Mouse (Mus musculus): Measurements from ENCODE around the gene Zfhx3. TPM values are rescaled to one million over a fixed set of nuclear protein-coding genes. Genes with fewer than 3 reads are reported as not detected.
A peak's percentile ranks its signal among the peaks of the same experiment; 100 is the strongest.

Gene Zfhx3
- polyA plus RNA-seq, 1 experiment from 2014 or later: 65.9 TPM

GRCm38 (mm10) chr8:108315046-108315445 lies 372.6 kb downstream of the Zfhx3 start:
- Histone ChIP-seq H3K27ac (peak overlapping the region; percentile 63), H3K9ac (replicated peaks) (no peak overlapping the region), H3K4me2 (replicated peaks) (no peak overlapping the region), H3K27me3 (no peaks in the 10 kb centered on the region), H3K4me1 (replicated peaks) (peaks cover 11% of the 10 kb centered on the region), H3K4me3 (replicated peaks) (no peak overlapping the region), H3K36me3 (no peaks in the 10 kb centered on the region), H3K9me3 (no peaks in the 10 kb centered on the region)
- WGBS: 22% methylated on average over 8 of the region's 8 CpGs
- ATAC-seq: no peak

DNA sequence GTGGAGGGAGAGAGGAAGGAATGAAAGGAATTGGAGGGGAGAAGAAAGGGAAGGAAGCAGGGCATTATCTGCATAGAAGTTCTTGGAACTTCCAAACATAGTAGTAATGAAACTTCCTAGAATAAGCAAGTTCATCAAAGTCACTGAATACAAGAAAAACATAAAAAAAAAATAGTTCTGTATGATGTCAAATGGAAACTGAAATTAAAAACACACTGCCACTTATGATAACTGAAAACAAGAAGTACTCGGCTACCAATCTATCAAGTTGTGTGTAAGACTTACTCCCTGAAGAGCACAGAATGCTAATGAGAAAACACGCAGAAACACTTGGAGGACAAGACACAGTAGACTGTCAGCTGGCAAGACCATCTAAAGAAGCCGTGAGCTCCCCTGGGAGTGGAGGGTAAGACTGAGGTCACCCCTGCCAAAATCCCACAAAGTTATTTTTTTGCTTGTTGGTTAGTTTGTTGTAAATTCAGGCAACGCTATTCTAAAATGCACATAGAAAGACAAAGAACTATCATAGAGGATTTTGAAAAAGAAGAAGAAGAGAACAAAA lies 375.2 kb downstream of the Zfhx3 start:
- H3K9ac ChIP-seq (replicated peaks): no peak overlapping the region
- H3K27ac ChIP-seq: no peak overlapping the region
- 82% methylated on average over 4 of the region's 4 CpGs for WGBS
- no peaks in the 10 kb centered on the region for H3K9me3 ChIP-seq
- no peak overlapping the region for H3K4me2 ChIP-seq (replicated peaks)
- ATAC-seq: no peak
- peaks cover 11% of the 10 kb centered on the region for H3K4me1 ChIP-seq (replicated peaks)
- H3K36me3 ChIP-seq: no peaks in the 10 kb centered on the region
- no peaks in the 10 kb centered on the region for H3K27me3 ChIP-seq
- H3K4me3 ChIP-seq (replicated peaks): no peak overlapping the region

- WGBS: 84% methylated on average over 2 of the region's 2 CpGs
Measured at GRCm38 (mm10) chr8:108327711-108328110, 385.3 kb downstream of the Zfhx3 start.

DNA sequence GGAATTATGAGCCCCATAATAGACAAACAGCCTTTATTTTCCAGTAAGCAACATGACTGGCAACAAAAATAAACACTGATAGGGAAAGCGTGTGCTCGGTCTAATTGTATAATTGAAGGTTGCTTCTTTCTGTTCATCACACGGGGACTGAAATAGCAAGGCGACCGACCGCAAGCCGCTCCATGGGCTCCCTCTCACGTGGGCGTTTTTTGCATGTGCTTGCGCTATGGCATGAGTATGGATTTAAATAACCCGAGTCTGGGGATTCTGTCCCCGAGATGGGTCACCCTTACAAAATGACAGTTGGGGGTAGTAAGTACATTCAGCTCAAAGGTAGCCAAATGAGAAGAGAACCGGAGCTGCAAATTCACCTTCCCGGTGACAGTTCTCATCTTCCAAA lies 405.9 kb downstream of the Zfhx3 start:
- H3K36me3 ChIP-seq: no peaks in the 10 kb centered on the region
- no peak overlapping the region for H3K27ac ChIP-seq
- no peaks in the 10 kb centered on the region for H3K9me3 ChIP-seq
- H3K27me3 ChIP-seq: no peaks in the 10 kb centered on the region
- no peak overlapping the region for H3K4me3 ChIP-seq (replicated peaks)
- no peak overlapping the region for H3K9ac ChIP-seq (replicated peaks)
- 91% methylated on average over 14 of the region's 14 CpGs for WGBS
- no peak overlapping the region for H3K4me2 ChIP-seq (replicated peaks)
- no peak for ATAC-seq
- no peaks in the 10 kb centered on the region for H3K4me1 ChIP-seq (replicated peaks)

More at GRCm38 (mm10) chr8:108327711-108328110, 385.3 kb downstream of the Zfhx3 start:
- Histone ChIP-seq H3K9ac (replicated peaks) (no peak overlapping the region), H3K4me2 (replicated peaks) (no peak overlapping the region), H3K27me3 (0 out of 2 replicates have a peak, but pooled peaks cover 2% of the 10 kb centered on the region), H3K27ac (no peak overlapping the region), H3K4me1 (replicated peaks) (no peaks in the 10 kb centered on the region), H3K36me3 (no peaks in the 10 kb centered on the region), H3K4me3 (replicated peaks) (no peak overlapping the region), H3K9me3 (no peaks in the 10 kb centered on the region)
- ATAC-seq: no peak

- no peak overlapping the region for H3K9ac ChIP-seq (replicated peaks)
- ATAC-seq: no peak
- no peaks in the 10 kb centered on the region for H3K36me3 ChIP-seq
- no peaks in the 10 kb centered on the region for H3K4me1 ChIP-seq (replicated peaks)
- WGBS: 68% methylated on average over 4 of the region's 4 CpGs
- no peaks in the 10 kb centered on the region for H3K27me3 ChIP-seq
- no peak overlapping the region for H3K27ac ChIP-seq
- no peaks in the 10 kb centered on the region for H3K9me3 ChIP-seq
- no peak overlapping the region for H3K4me3 ChIP-seq (replicated peaks)
- no peak overlapping the region for H3K4me2 ChIP-seq (replicated peaks)
Measured at GRCm38 (mm10) chr8:108348776-108349175, 406.3 kb downstream of the Zfhx3 start.

DNA sequence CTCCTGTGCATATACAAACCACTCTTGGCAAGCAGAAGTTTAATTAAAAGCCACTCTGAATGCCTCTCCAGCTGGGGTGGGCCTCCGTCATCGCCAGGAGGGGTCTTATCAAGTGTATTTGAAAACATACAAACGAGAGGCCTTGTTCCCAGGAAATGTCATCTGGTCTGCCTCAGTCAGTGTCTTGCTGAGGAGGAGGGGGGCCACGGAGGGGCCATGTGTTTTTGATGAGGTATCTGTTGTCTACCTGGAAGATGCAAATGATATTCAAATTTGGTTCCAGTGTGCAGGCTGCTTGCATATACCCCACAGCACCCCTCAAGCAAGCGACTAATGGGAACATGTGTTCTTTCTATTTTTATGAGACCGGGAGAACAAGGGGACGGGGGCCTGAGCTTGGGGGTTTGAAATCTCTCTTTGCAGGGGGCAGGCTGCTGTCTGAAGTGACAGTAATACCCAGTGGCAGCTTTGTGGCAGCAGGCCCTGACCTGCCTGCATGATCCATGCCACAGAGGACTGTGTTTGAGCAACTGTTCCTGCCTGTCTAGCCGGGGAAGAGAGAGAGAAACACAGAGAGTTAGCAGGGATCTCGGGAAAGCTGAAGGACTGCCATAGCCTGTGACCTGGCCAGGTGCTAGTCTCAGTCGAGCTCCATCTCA lies 412.8 kb downstream of the Zfhx3 start:
- 34% methylated on average over 10 of the region's 10 CpGs for WGBS
- Histone ChIP-seq H3K4me2 (replicated peaks) (no peak overlapping the region), H3K27ac (peak overlapping the region; percentile 58), H3K36me3 (no peaks in the 10 kb centered on the region), H3K9me3 (no peaks in the 10 kb centered on the region), H3K27me3 (no peaks in the 10 kb centered on the region), H3K4me1 (replicated peaks) (peaks cover 12% of the 10 kb centered on the region), H3K9ac (replicated peaks) (peak overlapping the region; percentile 28; the same call in 1 of the 2 replicates), H3K4me3 (replicated peaks) (no peak overlapping the region)
- ATAC-seq: peak; percentile 80

DNA sequence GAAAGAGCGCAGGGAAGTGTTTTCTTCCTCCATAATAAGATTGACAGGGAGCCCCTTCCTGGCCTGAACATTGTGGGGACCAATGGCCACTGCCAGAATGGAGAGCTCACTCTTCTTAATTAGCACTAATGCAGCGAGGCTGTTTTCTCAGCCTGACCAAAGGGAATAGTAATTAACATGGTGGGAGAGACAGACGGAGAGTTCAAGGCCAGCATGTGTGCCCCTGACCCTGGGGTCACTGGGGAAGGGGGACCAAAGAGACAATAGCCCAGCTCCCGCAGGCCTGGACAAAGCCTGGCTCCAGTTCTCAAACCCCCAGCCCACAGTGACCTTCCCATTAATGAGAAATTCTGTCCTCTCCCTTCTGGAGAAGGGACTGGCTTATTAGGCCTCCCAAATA lies 419.0 kb downstream of the Zfhx3 start:
- H3K4me3 ChIP-seq (replicated peaks): no peak overlapping the region
- no peaks in the 10 kb centered on the region for H3K27me3 ChIP-seq
- peaks cover 22% of the 10 kb centered on the region for H3K4me1 ChIP-seq (replicated peaks)
- no peak overlapping the region for H3K9ac ChIP-seq (replicated peaks)
- no peaks in the 10 kb centered on the region for H3K9me3 ChIP-seq
- 31% methylated on average over 4 of the region's 4 CpGs for WGBS
- H3K27ac ChIP-seq: no peak overlapping the region
- H3K36me3 ChIP-seq: no peaks in the 10 kb centered on the region
- H3K4me2 ChIP-seq (replicated peaks): no peak overlapping the region
- ATAC-seq: no peak

GRCm38 (mm10) chr8:108362421-108362820 lies 420.0 kb downstream of the Zfhx3 start:
- no peak for ATAC-seq

GRCm38 (mm10) chr8:108363435-108363834 lies 421.0 kb downstream of the Zfhx3 start:
- Histone ChIP-seq H3K27me3 (no peaks in the 10 kb centered on the region), H3K4me1 (replicated peaks) (peaks cover 22% of the 10 kb centered on the region), H3K36me3 (no peaks in the 10 kb centered on the region), H3K9ac (replicated peaks) (no peak overlapping the region), H3K27ac (0 out of 2 replicates have a peak overlapping the region, but pooled peaks have one; percentile 12), H3K4me3 (replicated peaks) (no peak overlapping the region), H3K9me3 (no peaks in the 10 kb centered on the region), H3K4me2 (replicated peaks) (no peak overlapping the region)
- no peak for ATAC-seq
- 25% methylated on average over 5 of the region's 5 CpGs for WGBS

More at GRCm38 (mm10) chr8:108362421-108362820, 420.0 kb downstream of the Zfhx3 start:
- H3K4me2 ChIP-seq (replicated peaks): no peak overlapping the region
- no peaks in the 10 kb centered on the region for H3K9me3 ChIP-seq
- H3K4me1 ChIP-seq (replicated peaks): peaks cover 22% of the 10 kb centered on the region
- no peak overlapping the region for H3K27ac ChIP-seq
- H3K4me3 ChIP-seq (replicated peaks): no peak overlapping the region
- no peak overlapping the region for H3K9ac ChIP-seq (replicated peaks)
- H3K36me3 ChIP-seq: no peaks in the 10 kb centered on the region
- 81% methylated on average over 9 of the region's 9 CpGs for WGBS
- no peaks in the 10 kb centered on the region for H3K27me3 ChIP-seq

DNA sequence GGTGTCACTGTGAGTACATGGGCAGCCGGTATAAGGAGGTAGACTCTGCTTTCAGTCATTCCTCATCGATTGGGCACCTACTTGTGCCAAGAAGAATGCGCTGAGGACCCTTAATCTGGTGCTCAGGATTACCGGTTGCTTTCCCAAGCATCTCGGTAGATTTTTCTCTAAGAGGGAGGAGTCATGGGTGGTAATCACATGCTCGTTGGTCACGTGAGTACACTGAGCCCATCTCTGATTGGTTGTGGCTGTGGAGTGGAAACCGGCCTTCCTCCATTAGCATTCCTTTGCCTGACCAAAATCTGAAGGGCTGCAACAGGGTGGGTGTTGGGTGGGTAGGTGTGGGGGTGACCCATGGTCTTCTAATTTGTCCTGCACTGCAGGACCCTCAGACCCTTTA lies 421.4 kb downstream of the Zfhx3 start:
- Histone ChIP-seq H3K27ac (no peak overlapping the region), H3K4me1 (replicated peaks) (peaks cover 22% of the 10 kb centered on the region), H3K9me3 (no peaks in the 10 kb centered on the region), H3K27me3 (no peaks in the 10 kb centered on the region), H3K9ac (replicated peaks) (no peak overlapping the region), H3K36me3 (no peaks in the 10 kb centered on the region), H3K4me3 (replicated peaks) (no peak overlapping the region), H3K4me2 (replicated peaks) (no peak overlapping the region)
- no peak for ATAC-seq
- WGBS: 68% methylated on average over 8 of the region's 8 CpGs

DNA sequence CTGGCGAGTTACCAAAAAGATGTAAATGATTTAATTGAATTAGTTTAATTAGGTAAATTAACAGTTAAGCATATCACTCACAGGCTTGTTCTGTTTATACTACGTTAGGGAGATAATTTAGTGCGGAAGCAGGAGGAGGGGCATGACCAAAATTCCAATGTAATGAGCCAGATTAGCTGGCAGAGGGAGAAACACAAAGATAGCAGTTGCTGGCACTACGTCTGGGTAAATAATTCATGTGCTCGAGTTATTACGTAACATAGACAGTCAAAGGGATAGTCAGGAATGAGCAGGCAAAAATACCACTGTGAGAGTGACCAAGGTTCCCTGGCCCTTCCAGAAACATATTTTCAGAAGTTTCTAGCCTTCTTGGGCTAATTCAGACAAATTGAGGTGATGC lies 426.6 kb downstream of the Zfhx3 start:
- Histone ChIP-seq H3K4me3 (replicated peaks) (no peak overlapping the region), H3K27me3 (peaks cover 22% of the 10 kb centered on the region; the same call in 1 of the 2 replicates), H3K4me1 (replicated peaks) (peaks cover 13% of the 10 kb centered on the region), H3K27ac (no peak overlapping the region), H3K4me2 (replicated peaks) (no peak overlapping the region), H3K36me3 (no peaks in the 10 kb centered on the region), H3K9me3 (no peaks in the 10 kb centered on the region), H3K9ac (replicated peaks) (no peak overlapping the region)
- no peak for ATAC-seq
- 31% methylated on average over 6 of the region's 6 CpGs for WGBS

GRCm38 (mm10) chr8:108370731-108371130 lies 428.3 kb downstream of the Zfhx3 start:
- H3K4me3 ChIP-seq (replicated peaks): no peak overlapping the region
- H3K4me2 ChIP-seq (replicated peaks): no peak overlapping the region
- H3K9ac ChIP-seq (replicated peaks): no peak overlapping the region
- no peaks in the 10 kb centered on the region for H3K36me3 ChIP-seq
- no peak overlapping the region for H3K27ac ChIP-seq
- WGBS: 82% methylated on average over 6 of the region's 6 CpGs
- peaks cover 13% of the 10 kb centered on the region for H3K4me1 ChIP-seq (replicated peaks)
- H3K27me3 ChIP-seq: peaks cover 31% of the 10 kb centered on the region
- no peak for ATAC-seq
- H3K9me3 ChIP-seq: no peaks in the 10 kb centered on the region
